Comparison of ENCODE assay signal across 14 mouse cellular contexts in the genomic region with DNA sequence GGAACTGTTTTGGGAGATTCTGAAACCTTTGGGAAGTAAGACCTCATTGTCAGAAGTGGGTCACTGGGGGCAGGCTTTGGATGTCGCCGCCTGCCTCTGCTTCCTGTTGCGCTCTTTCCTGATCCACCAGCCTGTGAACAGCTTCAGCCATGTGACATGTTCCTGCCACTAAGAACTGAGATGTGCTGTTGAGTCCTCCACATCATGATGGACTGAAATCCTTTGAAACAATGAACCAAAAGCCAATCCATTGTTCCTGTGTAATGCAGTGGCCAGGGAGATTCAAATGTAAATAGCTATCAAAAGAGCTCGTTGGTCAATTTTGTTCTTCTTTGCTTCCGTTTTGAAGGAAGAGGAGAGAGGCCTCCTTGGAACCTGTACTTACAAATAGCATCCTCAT.
"Had no signal": no experiment of that assay in that cellular context is flagged by ENCODE, and none has a peak within 500 bp of the region (broad histone marks: within the 10 kb centered on the region; RNA-seq: fewer than 3 reads in every experiment).

No protein-coding gene starts in this region.

- H3K4me1 ChIP-seq: midbrain, embryonic 10.5 days; midbrain, embryonic 12.5 days; neural tube, embryonic 12.5 days had no signal

- H3K9me3 ChIP-seq: midbrain, embryonic 10.5 days; midbrain, embryonic 12.5 days; neural tube, embryonic 12.5 days had no signal

- DNase-seq: lung, adult 18-20 months; lung, embryonic 14.5 days; lung, postnatal 10 days; lung, postnatal 4 days; midbrain, embryonic 14.5 days; right cerebral cortex, postnatal 14 days; spleen, adult 18-20 months; thymus, adult 2 months; thymus, postnatal 25 days; thymus, postnatal 4 days had no signal

- H3K36me3 ChIP-seq: midbrain, embryonic 10.5 days; midbrain, embryonic 12.5 days; neural tube, embryonic 12.5 days had no signal

- H3K9ac ChIP-seq: lung, embryonic 14.5 days; midbrain, embryonic 12.5 days; neural tube, embryonic 12.5 days had no signal

- H3K4me3 ChIP-seq: midbrain, embryonic 10.5 days; midbrain, embryonic 12.5 days; myocyte; neural tube, embryonic 12.5 days had no signal

- H3K27ac ChIP-seq: midbrain, embryonic 10.5 days; midbrain, embryonic 12.5 days; neural tube, embryonic 12.5 days had no signal
